Mouse (Mus musculus) hindbrain, embryonic 12.5 days (tissue): ENCODE results near the gene Plg. TPM values are rescaled to one million over a fixed set of nuclear protein-coding genes. Genes with fewer than 3 reads are reported as not detected.

Experiments used
- polyA plus RNA-seq: library from polyadenylated mRNA; unstranded; fragments of >200 nt; fragmentation: Nextera tagmentation; extraction: Ambion mirVana; gene quantifications from 2 replicates; pipeline ENCODE4 v1.2.1, GENCODE M21; 2016

The Plg gene
- polyA plus RNA-seq, 1 experiment from 2014 or later = not detected

Other genes starting within 250 kb of the Plg start
- gene Map3k4, start 59.8 kb upstream of the Plg start, polyA plus RNA-seq = 47.8 and 60.3 TPM in 2 replicates
- 0.77 and 0.79 TPM in 2 replicates for gene Slc22a3, start 129.1 kb downstream of the Plg start, polyA plus RNA-seq
- gene Slc22a2, start 205.5 kb downstream of the Plg start, polyA plus RNA-seq = 0.13 TPM in 1 of 2 replicates, not detected in the other